Mouse (Mus musculus) midbrain, embryonic 11.5 days (tissue): ENCODE measurements around the gene Zfhx3. TPM values are rescaled to one million over a fixed set of nuclear protein-coding genes. Genes with fewer than 3 reads are reported as not detected.

ENCODE experiments used
- ATAC-seq: fragments of 200-750 bp; cut with Nextera tagmentation; 2 replicates; pipeline ENCODE4 v1.8.0; 2017; ENCODE audit warnings: moderate TSS enrichment, moderate library complexity; ENCODE audit not compliant: low FRiP score
- DNase-seq: peaks from one replicate; pipeline ENCODE4 v3.0.0; 2015; ENCODE audit warnings: low spot score; ENCODE audit errors: missing footprints
- H3K27ac ChIP-seq: fragments of 300-500 bp; sonication (generic); 2 replicates; pipeline ENCODE4 v1.5.1; 2014; ENCODE audit warnings: low read depth, low read length
- H3K27me3 ChIP-seq: fragments of 300-500 bp; sonication (generic); 2 replicates; pipeline ENCODE4 v1.6.1; 2014; ENCODE audit warnings: mild to moderate bottlenecking, low read length, moderate library complexity, mixed read lengths; ENCODE audit not compliant: control insufficient read depth, insufficient read depth
- H3K36me3 ChIP-seq: fragments of 300-500 bp; sonication (generic); 2 replicates; pipeline ENCODE4 v1.6.1; 2014; ENCODE audit warnings: mild to moderate bottlenecking, low read length, moderate library complexity, mixed read lengths; ENCODE audit not compliant: control insufficient read depth, insufficient read depth
- H3K4me1 ChIP-seq: fragments of 300-500 bp; sonication (generic); 2 replicates; pipeline ENCODE4 v1.6.1; 2014; ENCODE audit warnings: low read length; ENCODE audit not compliant: control insufficient read depth, insufficient read depth
- H3K4me2 ChIP-seq: fragments of 300-500 bp; sonication (generic); 2 replicates; pipeline ENCODE4 v1.6.1; 2014; ENCODE audit warnings: mild to moderate bottlenecking, moderate library complexity
- H3K4me3 ChIP-seq: fragments of 300-500 bp; sonication (generic); 2 replicates; pipeline ENCODE4 v1.5.1; 2014; ENCODE audit warnings: low read depth, low read length
- H3K9ac ChIP-seq: fragments of 300-500 bp; sonication (generic); 2 replicates; pipeline ENCODE4 v1.6.1; 2014; ENCODE audit warnings: low read length
- H3K9me3 ChIP-seq: fragments of 300-500 bp; sonication (generic); 2 replicates; pipeline ENCODE4 v1.6.1; 2016; ENCODE audit warnings: low read length; ENCODE audit not compliant: control insufficient read depth
- WGBS: fragments of 180-500 bp; shearing (Covaris S2); extraction: QIAGEN DNeasy Blood & Tissue Kit; methylation state at CpG from one replicate; pipeline ENCODE4 v1.1.7; 2014; 5-methylcytosine and 5-hydroxymethylcytosine counted together
- polyA plus RNA-seq: library from polyadenylated mRNA; unstranded; fragments of >200 nt; fragmentation: Nextera tagmentation; extraction: Ambion mirVana; gene quantifications from 2 replicates; pipeline ENCODE4 v1.2.1, GENCODE M21; 2014

Zfhx3 gene
- polyA plus RNA-seq, 1 experiment from 2014 or later = 23.4 TPM

- ATAC-seq = no peak
- no peak overlapping the region for H3K27ac ChIP-seq
Observed at GRCm38 (mm10) chr8:108608678-108609077, 666.2 kb downstream of the Zfhx3 start.

DNA sequence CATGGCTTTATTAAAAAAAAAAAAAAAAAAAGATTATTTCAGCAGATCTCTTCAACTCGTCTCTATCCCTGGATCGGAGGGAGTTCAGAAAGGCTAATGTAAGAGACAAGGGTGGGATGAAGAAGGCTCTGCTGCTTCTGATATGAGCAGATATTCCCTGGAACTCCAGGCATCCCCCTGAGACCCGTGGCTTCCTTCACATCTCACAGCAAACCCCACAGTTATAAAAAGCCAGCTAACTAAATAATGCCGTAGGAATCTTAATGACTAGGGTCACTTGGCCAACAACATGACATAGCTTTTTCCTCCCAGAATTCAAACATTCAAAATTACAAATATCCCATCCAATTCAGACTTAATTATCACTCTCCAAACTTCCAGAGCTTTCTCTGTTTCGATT, 666.7 kb downstream of the Zfhx3 start:
- Histone ChIP-seq H3K27me3 (no peaks in the 10 kb centered on the region), H3K36me3 (no peaks in the 10 kb centered on the region), H3K9ac (no peak overlapping the region), H3K27ac (no peak overlapping the region), H3K9me3 (no peaks in the 10 kb centered on the region), H3K4me2 (no peak overlapping the region), H3K4me3 (no peak overlapping the region), H3K4me1 (peaks cover 10% of the 10 kb centered on the region)
- 83% methylated on average over 5 of the region's 5 CpGs for WGBS
- ATAC-seq (no peak), DNase-seq (no peak)

More at GRCm38 (mm10) chr8:108608678-108609077, 666.2 kb downstream of the Zfhx3 start:
- Histone ChIP-seq H3K4me1 (peaks cover 10% of the 10 kb centered on the region), H3K9me3 (no peaks in the 10 kb centered on the region), H3K36me3 (no peaks in the 10 kb centered on the region), H3K9ac (no peak overlapping the region), H3K27me3 (no peaks in the 10 kb centered on the region), H3K4me2 (no peak overlapping the region), H3K4me3 (no peak overlapping the region)
- WGBS = 77% methylated on average over 5 of the region's 5 CpGs
- DNase-seq = no peak

DNA sequence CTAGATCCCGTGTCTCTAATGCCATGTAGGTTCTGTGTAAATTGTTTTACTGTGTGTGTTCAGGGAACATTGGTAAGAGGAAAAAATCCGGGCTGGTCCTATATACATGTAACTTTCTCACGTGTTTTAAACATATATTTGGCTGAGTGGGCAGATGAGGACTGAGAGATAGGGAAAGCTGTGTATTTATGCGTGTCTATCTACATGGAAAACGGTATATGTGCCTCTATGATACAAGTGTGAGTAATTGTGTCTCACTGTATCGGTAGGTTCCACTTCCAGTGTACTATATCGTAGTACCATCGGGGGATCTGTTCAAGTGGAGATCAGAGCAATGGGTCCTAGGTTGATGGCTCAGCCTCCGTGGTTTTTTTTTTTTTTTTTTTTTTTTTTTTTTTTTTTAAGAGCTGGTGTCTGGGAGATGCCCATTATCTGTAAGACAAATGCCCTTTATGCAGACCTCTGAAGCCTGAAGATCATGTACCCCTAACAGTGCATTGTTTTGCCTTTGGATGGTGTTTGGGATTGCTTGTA, 668.8 kb downstream of the Zfhx3 start:
- Histone ChIP-seq H3K27ac (no peak overlapping the region), H3K4me1 (peaks cover 10% of the 10 kb centered on the region), H3K9me3 (no peaks in the 10 kb centered on the region), H3K27me3 (no peaks in the 10 kb centered on the region), H3K4me2 (no peak overlapping the region), H3K9ac (no peak overlapping the region), H3K4me3 (no peak overlapping the region), H3K36me3 (no peaks in the 10 kb centered on the region)
- 86% methylated on average over 9 of the region's 9 CpGs for WGBS
- no peak for ATAC-seq
- peak; percentile 77 for DNase-seq

DNA sequence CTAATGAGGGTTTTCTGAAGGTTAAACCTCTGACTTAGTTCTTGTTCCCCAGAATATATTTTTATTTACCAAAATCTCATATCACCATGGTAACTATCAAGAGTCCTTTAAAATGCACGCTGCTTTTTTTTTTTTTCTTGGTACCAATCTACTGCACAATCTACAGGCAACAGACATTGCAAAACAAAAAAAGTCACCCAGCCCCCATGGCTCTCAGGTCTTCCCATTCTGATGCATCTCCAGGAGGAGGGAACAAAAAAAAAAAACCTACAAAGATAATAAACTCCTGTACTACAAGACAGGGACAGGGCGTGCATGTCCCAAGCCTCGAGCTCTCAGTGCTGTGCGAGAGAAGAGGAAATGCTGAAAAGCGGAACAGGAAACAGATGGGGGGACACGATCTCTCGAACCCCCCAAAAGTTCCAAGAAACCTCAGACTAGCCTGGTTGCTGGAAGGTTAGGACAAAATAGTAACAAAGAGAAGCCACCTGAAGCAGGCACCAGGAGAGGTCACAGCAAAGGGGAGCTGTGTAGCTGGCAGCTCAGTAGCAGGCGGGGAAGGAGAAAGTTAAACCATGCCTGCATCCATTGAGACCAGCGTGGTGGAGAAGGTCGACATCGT, 669.5 kb downstream of the Zfhx3 start:
- Histone ChIP-seq H3K4me1 (peaks cover 10% of the 10 kb centered on the region), H3K9ac (no peak overlapping the region), H3K36me3 (no peaks in the 10 kb centered on the region), H3K27me3 (no peaks in the 10 kb centered on the region), H3K4me3 (no peak overlapping the region), H3K9me3 (no peaks in the 10 kb centered on the region), H3K27ac (no peak overlapping the region; the same call in 1 of the 2 replicates), H3K4me2 (no peak overlapping the region)
- ATAC-seq = no peak
- peak; percentile 82 for DNase-seq
- whole genome bisulfite sequencing = 71% methylated on average over 11 of the region's 11 CpGs

- Histone ChIP-seq H3K36me3 (no peaks in the 10 kb centered on the region), H3K4me3 (no peak overlapping the region), H3K4me2 (peak overlapping the region; percentile 9; the same call in 1 of the 2 replicates), H3K9ac (no peak overlapping the region), H3K27me3 (no peaks in the 10 kb centered on the region), H3K9me3 (no peaks in the 10 kb centered on the region), H3K4me1 (peaks cover 10% of the 10 kb centered on the region), H3K27ac (no peak overlapping the region)
- DNase-seq = peak; percentile 88
- no peak for ATAC-seq
- 16% methylated on average over 5 of the region's 5 CpGs for WGBS
Observed at GRCm38 (mm10) chr8:108612815-108613214, 670.4 kb downstream of the Zfhx3 start.

GRCm38 (mm10) chr8:108613280-108613679, 670.8 kb downstream of the Zfhx3 start:
- WGBS = 60% methylated on average over 2 of the region's 2 CpGs
- Histone ChIP-seq H3K9me3 (no peaks in the 10 kb centered on the region), H3K36me3 (no peaks in the 10 kb centered on the region), H3K9ac (no peak overlapping the region), H3K27me3 (no peaks in the 10 kb centered on the region), H3K27ac (no peak overlapping the region), H3K4me1 (peaks cover 10% of the 10 kb centered on the region), H3K4me3 (no peak overlapping the region), H3K4me2 (no peak overlapping the region)
- DNase-seq = peak; percentile 44
- no peak for ATAC-seq

- WGBS = 12% methylated on average over 7 of the region's 7 CpGs
- H3K27me3 ChIP-seq = no peaks in the 10 kb centered on the region
Observed at GRCm38 (mm10) chr8:108621296-108621695, 678.9 kb downstream of the Zfhx3 start.

GRCm38 (mm10) chr8:108623660-108624059, 681.2 kb downstream of the Zfhx3 start:
- no peaks in the 10 kb centered on the region for H3K27me3 ChIP-seq
- ATAC-seq = no peak
- no peak overlapping the region for H3K9ac ChIP-seq
- H3K4me1 ChIP-seq = no peaks in the 10 kb centered on the region
- no peak for DNase-seq
- H3K27ac ChIP-seq = no peak overlapping the region
- H3K4me3 ChIP-seq = no peak overlapping the region
- no peaks in the 10 kb centered on the region for H3K9me3 ChIP-seq
- 71% methylated on average over 5 of the region's 5 CpGs for WGBS
- H3K36me3 ChIP-seq = no peaks in the 10 kb centered on the region
- H3K4me2 ChIP-seq = no peak overlapping the region

More at GRCm38 (mm10) chr8:108621296-108621695, 678.9 kb downstream of the Zfhx3 start:
- Histone ChIP-seq H3K4me3 (no peak overlapping the region), H3K4me2 (no peak overlapping the region), H3K36me3 (no peaks in the 10 kb centered on the region), H3K27ac (no peak overlapping the region), H3K9me3 (no peaks in the 10 kb centered on the region), H3K4me1 (no peaks in the 10 kb centered on the region), H3K9ac (no peak overlapping the region)
- ATAC-seq (no peak), DNase-seq (peak; percentile 85)

DNA sequence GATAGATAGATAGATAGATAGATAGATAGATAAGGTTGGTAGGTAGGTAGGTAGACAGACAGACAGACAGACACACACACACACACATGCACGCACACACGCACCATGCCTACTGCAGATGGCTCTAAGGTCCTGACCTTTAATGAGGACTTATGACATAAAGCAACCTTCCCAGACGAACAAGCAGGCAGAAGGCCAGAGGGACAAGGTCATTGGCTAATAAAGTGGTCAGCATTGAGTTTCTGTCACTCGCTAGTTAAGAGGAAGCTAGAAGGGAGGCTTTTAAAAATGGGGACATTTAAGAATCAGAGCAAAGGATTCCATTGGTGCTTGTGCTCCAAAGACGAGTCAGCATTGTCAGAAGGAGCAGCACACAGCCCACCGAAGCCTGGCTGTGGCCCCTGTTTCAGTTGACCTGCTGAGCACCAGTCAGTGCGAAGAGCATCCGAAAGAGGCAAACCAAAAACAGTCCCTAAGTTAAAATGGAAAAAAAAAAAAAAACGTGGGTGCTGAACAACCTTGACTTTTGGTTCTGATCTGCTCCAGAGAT, 683.2 kb downstream of the Zfhx3 start:
- Histone ChIP-seq H3K4me3 (no peak overlapping the region), H3K27ac (no peak overlapping the region), H3K4me1 (no peaks in the 10 kb centered on the region), H3K9ac (no peak overlapping the region), H3K36me3 (no peaks in the 10 kb centered on the region), H3K27me3 (no peaks in the 10 kb centered on the region), H3K4me2 (no peak overlapping the region), H3K9me3 (no peaks in the 10 kb centered on the region)
- DNase-seq (no peak), ATAC-seq (no peak)
- WGBS = 75% methylated on average over 9 of the region's 9 CpGs
